Mouse (Mus musculus) MEL (cell line): ENCODE results near the gene Smim24. TPM values are rescaled to one million over a fixed set of nuclear protein-coding genes. Genes with fewer than 3 reads are reported as not detected.

ENCODE experiments used
- DNase-seq: peaks from one replicate; pipeline ENCODE4 v3.0.0; 2011; ENCODE audit warnings: low read depth, low spot score
- H3K27ac ChIP-seq: 2 replicates; pipeline ENCODE4 v1.5.1; 2012; ENCODE audit warnings: low read depth, mild to moderate bottlenecking, control low read depth, low read length, moderate library complexity; ENCODE audit not compliant: control insufficient read depth
- H3K27me3 ChIP-seq, 2 experiments: fragments of 150-350 bp in 1 of 2; sonication (generic) in 1 of 2; 2 replicates each; pipeline ENCODE4 v1.6.1; 2012; ENCODE audit warnings: low read length in 2 of 2, mild to moderate bottlenecking in 2 of 2, improper control_type of control experiment in 1 of 2, moderate library complexity in 1 of 2; ENCODE audit not compliant: insufficient read depth in 2 of 2, control insufficient read depth in 1 of 2
- H3K36me3 ChIP-seq, 2 experiments: 2 replicates each; pipeline ENCODE4 v1.6.1; 2012 to 2014; ENCODE audit warnings: low read length in 2 of 2, improper control_type of control experiment in 1 of 2, inconsistent platforms in 1 of 2, mild to moderate bottlenecking in 1 of 2; ENCODE audit not compliant: insufficient read depth in 2 of 2, control insufficient read depth in 1 of 2
- H3K4me1 ChIP-seq, 2 experiments: fragments of 150-350 bp in 1 of 2; sonication (generic) in 1 of 2; 2 replicates each; pipeline ENCODE4 v1.6.1; 2012; ENCODE audit warnings: low read length in 2 of 2, improper control_type of control experiment in 1 of 2, mild to moderate bottlenecking in 1 of 2; ENCODE audit not compliant: insufficient read depth in 2 of 2, control insufficient read depth in 1 of 2
- H3K4me3 ChIP-seq, 2 experiments: fragments of 150-350 bp in 1 of 2; sonication (generic) in 1 of 2; 2 replicates each; pipeline ENCODE4 v1.5.1; 2012; ENCODE audit warnings: low read depth in 2 of 2, low read length in 2 of 2, mild to moderate bottlenecking in 2 of 2, moderate library complexity in 2 of 2, control low read depth in 1 of 2, improper control_type of control experiment in 1 of 2; ENCODE audit not compliant: control insufficient read depth in 1 of 2, insufficient read depth in 1 of 2
- H3K79me2 ChIP-seq: 2 replicates; pipeline ENCODE4 v1.6.1; 2012; ENCODE audit warnings: mild to moderate bottlenecking, low read length, moderate library complexity; ENCODE audit not compliant: control insufficient read depth, poor library complexity, insufficient read depth
- H3K9ac ChIP-seq: 2 replicates; pipeline ENCODE4 v1.6.1; 2012; ENCODE audit warnings: low read depth, mild to moderate bottlenecking, control low read depth, low read length, moderate library complexity; ENCODE audit not compliant: control insufficient read depth, poor library complexity, severe bottlenecking
- H3K9me3 ChIP-seq: fragments of 150-350 bp; sonication (generic); replicated peaks from 2 replicates; pipeline ENCODE4 v1.6.1; 2012; ENCODE audit warnings: mild to moderate bottlenecking, low read length, improper control_type of control experiment, moderate library complexity; ENCODE audit not compliant: insufficient read depth
- BHLHE40 ChIP-seq: IDR thresholded peaks from 2 replicates; pipeline ENCODE4 v1.6.1; 2012; ENCODE audit warnings: low read depth, mild to moderate bottlenecking, inconsistent platforms, low read length, improper control_type of control experiment, borderline replicate concordance
- CHD1 ChIP-seq: IDR thresholded peaks from 2 replicates; pipeline ENCODE4 v1.6.1; 2012; ENCODE audit warnings: low read depth, mild to moderate bottlenecking, inconsistent platforms, low read length, improper control_type of control experiment
- CHD2 ChIP-seq: IDR thresholded peaks from 2 replicates; pipeline ENCODE4 v1.6.1; 2011; ENCODE audit warnings: low read length, improper control_type of control experiment
- CTCF ChIP-seq, 3 experiments: IDR thresholded peaks in 2 of 3; conservative IDR thresholded peaks in 1 of 3; 2 replicates each; pipeline ENCODE4 v1.5.1; 2011 to 2012; ENCODE audit warnings: low read length in 3 of 3, low read depth in 2 of 3, mild to moderate bottlenecking in 2 of 3, improper control_type of control experiment in 1 of 3, inconsistent platforms in 1 of 3, mixed read lengths in 1 of 3, moderate library complexity in 1 of 3; ENCODE audit not compliant: control insufficient read depth in 1 of 3, insufficient read depth in 1 of 3, poor library complexity in 1 of 3, severe bottlenecking in 1 of 3
- ELF1 ChIP-seq: IDR thresholded peaks from 2 replicates; pipeline ENCODE4 v1.6.1; 2014; ENCODE audit warnings: low read depth, mild to moderate bottlenecking, inconsistent platforms, low read length, improper control_type of control experiment, moderate library complexity
- EP300 ChIP-seq, 2 experiments: IDR thresholded peaks; 2 replicates each; pipeline ENCODE4 v1.6.1; 2011; ENCODE audit warnings: improper control_type of control experiment in 2 of 2, low read length in 2 of 2, low read depth in 1 of 2, mild to moderate bottlenecking in 1 of 2
- GABPA ChIP-seq: IDR thresholded peaks from 2 replicates; pipeline ENCODE4 v1.6.1; 2012; ENCODE audit warnings: low read depth, mild to moderate bottlenecking, inconsistent platforms, low read length, improper control_type of control experiment, moderate library complexity
- GATA1 ChIP-seq: IDR thresholded peaks from 2 replicates; pipeline ENCODE4 v1.6.1; 2011; ENCODE audit warnings: low read depth, low read length, improper control_type of control experiment
- JUND ChIP-seq: IDR thresholded peaks from 2 replicates; pipeline ENCODE4 v1.6.1; 2011; ENCODE audit warnings: low read depth, mild to moderate bottlenecking, improper control_type of control experiment, low read length
- KAT2A ChIP-seq: conservative IDR thresholded peaks from 2 replicates; pipeline ENCODE4 v1.6.1; 2012; ENCODE audit warnings: low read depth, low read length, improper control_type of control experiment, inconsistent platforms
- MAFK ChIP-seq: IDR thresholded peaks from 2 replicates; pipeline ENCODE4 v1.6.1; 2011; ENCODE audit warnings: low read depth, mild to moderate bottlenecking, low read length, improper control_type of control experiment, borderline replicate concordance
- MAZ ChIP-seq: IDR thresholded peaks from 2 replicates; pipeline ENCODE4 v1.6.1; 2012; ENCODE audit warnings: low read depth, mild to moderate bottlenecking, inconsistent platforms, low read length, improper control_type of control experiment
- NELFE ChIP-seq: IDR thresholded peaks from 2 replicates; pipeline ENCODE4 v1.6.1; 2011; ENCODE audit warnings: low read depth, low read length, improper control_type of control experiment
- NRF1 ChIP-seq: IDR thresholded peaks from 2 replicates; pipeline ENCODE4 v1.6.1; 2014; ENCODE audit warnings: low read depth, mild to moderate bottlenecking, inconsistent platforms, low read length, improper control_type of control experiment, moderate library complexity; ENCODE audit not compliant: poor library complexity, insufficient read depth, severe bottlenecking
- POLR2AphosphoS2 ChIP-seq: IDR thresholded peaks from 2 replicates; pipeline ENCODE4 v1.6.1; 2011; ENCODE audit warnings: low read length, improper control_type of control experiment
- RAD21 ChIP-seq: IDR thresholded peaks from 2 replicates; pipeline ENCODE4 v1.6.1; 2011; ENCODE audit warnings: mild to moderate bottlenecking, low read depth, low read length, improper control_type of control experiment
- SIN3A ChIP-seq: IDR thresholded peaks from 2 replicates; pipeline ENCODE4 v1.6.1; 2012; ENCODE audit warnings: low read length, improper control_type of control experiment, inconsistent platforms
- SMC3 ChIP-seq: IDR thresholded peaks from 2 replicates; pipeline ENCODE4 v1.6.1; 2011; ENCODE audit warnings: low read depth, low read length, improper control_type of control experiment
- TAL1 ChIP-seq: IDR thresholded peaks from 2 replicates; pipeline ENCODE4 v1.6.1; 2012; ENCODE audit warnings: mild to moderate bottlenecking, inconsistent platforms, low read length, moderate library complexity, mixed read lengths
- TBP ChIP-seq: IDR thresholded peaks from 2 replicates; pipeline ENCODE4 v1.8.0; 2011; ENCODE audit warnings: low read depth, low read length, improper control_type of control experiment
- TCF12 ChIP-seq: IDR thresholded peaks from 2 replicates; pipeline ENCODE4 v1.6.1; 2014; ENCODE audit warnings: low read depth, mild to moderate bottlenecking, inconsistent platforms, low read length, improper control_type of control experiment, moderate library complexity
- USF1 ChIP-seq: IDR thresholded peaks from 2 replicates; pipeline ENCODE4 v1.6.1; 2014; ENCODE audit warnings: low read depth, mild to moderate bottlenecking, inconsistent platforms, low read length, improper control_type of control experiment, moderate library complexity
- USF2 ChIP-seq, 2 experiments: IDR thresholded peaks; 2 replicates each; pipeline ENCODE4 v1.6.1; 2011 to 2012; ENCODE audit warnings: improper control_type of control experiment in 2 of 2, low read length in 2 of 2, borderline replicate concordance in 1 of 2, inconsistent platforms in 1 of 2, low read depth in 1 of 2, mild to moderate bottlenecking in 1 of 2; ENCODE audit not compliant: insufficient read depth in 1 of 2
- ZC3H11A ChIP-seq: IDR thresholded peaks from 2 replicates; pipeline ENCODE4 v1.6.1; 2012; ENCODE audit warnings: low read depth, mild to moderate bottlenecking, inconsistent platforms, low read length, improper control_type of control experiment
- ZMIZ1 ChIP-seq: IDR thresholded peaks from 2 replicates; pipeline ENCODE4 v1.6.1; 2012; ENCODE audit warnings: low read depth, mild to moderate bottlenecking, inconsistent platforms, low read length, improper control_type of control experiment, moderate library complexity
- ZNF384 ChIP-seq: IDR thresholded peaks from 2 replicates; pipeline ENCODE4 v1.6.1; 2012; ENCODE audit warnings: low read depth, mild to moderate bottlenecking, inconsistent platforms, low read length, improper control_type of control experiment
- polyA plus RNA-seq, 2 experiments: library from polyadenylated mRNA; stranded (reverse) in 1 of 2; unstranded in 1 of 2; fragments of >175 nt in 1 of 2; fragments of >200 nt in 1 of 2; gene quantifications; 2 replicates each; pipeline versions ENCODE4 v1.2.1 to v1.2.4; 2012; ENCODE audit warnings: low replicate concordance in 2 of 2, low read depth in 1 of 2; ENCODE audit not compliant: insufficient read length in 2 of 2, insufficient read depth in 1 of 2, missing spikeins in 1 of 2
- total RNA-seq: library from RNA; depleted of rRNA; stranded (reverse); fragments of 300-350 nt; gene quantifications from 2 replicates; pipeline ENCODE4 v1.2.3, GENCODE M21; 2012

Gene Smim24
- total and polyA plus RNA-seq, 3 experiments = 6.7 to 29.5 TPM; not detected in 1

DNA sequence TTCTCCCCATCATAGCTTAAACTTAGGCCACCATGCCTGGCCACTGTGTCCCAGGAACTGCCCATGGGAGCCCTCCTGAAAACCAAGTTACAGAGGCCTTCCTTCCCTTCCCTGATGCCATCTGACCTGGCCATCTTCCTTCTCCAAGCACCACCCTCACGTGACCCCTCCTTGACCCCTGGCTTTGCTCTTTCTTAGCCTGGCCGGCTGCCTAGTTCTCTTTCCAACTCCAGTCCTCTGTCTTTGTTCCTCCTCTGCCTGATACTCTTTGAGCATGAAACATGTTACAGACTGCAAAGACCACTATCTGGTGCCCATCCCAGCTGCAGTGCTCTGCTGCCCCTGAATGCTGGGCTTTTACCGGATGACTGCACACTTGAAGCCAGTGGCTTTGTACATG is 3.5 kb upstream of the Smim24 start:
- Histone ChIP-seq H3K4me1 (peaks cover 6 to 22% of the 10 kb centered on the region in 2 experiments; a peak in 3 of 4 replicates), H3K27me3 (no peaks in the 10 kb centered on the region), H3K4me3 (no peak overlapping the region), H3K36me3 (peaks cover 0 to 4% of the 10 kb centered on the region in 2 experiments; a peak in 1 of 4 replicates), H3K9me3 (no peaks in the 10 kb centered on the region), H3K79me2 (peaks cover 16% of the 10 kb centered on the region), H3K27ac (no peak overlapping the region), H3K9ac (no peak overlapping the region)
- no peak for DNase-seq
- TF ChIP-seq TBP (no peak), NELFE (no peak), NRF1 (no peak), MAFK (no peak), CTCF (IDR thresholded peaks at IDR 0.05 in 2 of 3, conservative IDR thresholded peaks at IDR 0.05 in 1 of 3; ENCODE audit: control insufficient read depth in 1 of 3, insufficient read depth in 1 of 3, low read depth in 2 of 3, low read length in 3 of 3, poor library complexity in 1 of 3, severe bottlenecking in 1 of 3) (no peak), JUND (no peak), CHD1 (no peak), SMC3 (no peak), GABPA (no peak), RAD21 (no peak), ZNF384 (no peak), ELF1 (no peak), CHD2 (no peak), TAL1 (no peak), USF1 (no peak), USF2 (IDR thresholded peaks at IDR 0.05; ENCODE audit: borderline replicate concordance in 1 of 2, insufficient read depth in 1 of 2, low read depth in 1 of 2, low read length in 2 of 2) (no peak), GATA1 (no peak), TCF12 (no peak), BHLHE40 (no peak), POLR2AphosphoS2 (no peak)

DNA sequence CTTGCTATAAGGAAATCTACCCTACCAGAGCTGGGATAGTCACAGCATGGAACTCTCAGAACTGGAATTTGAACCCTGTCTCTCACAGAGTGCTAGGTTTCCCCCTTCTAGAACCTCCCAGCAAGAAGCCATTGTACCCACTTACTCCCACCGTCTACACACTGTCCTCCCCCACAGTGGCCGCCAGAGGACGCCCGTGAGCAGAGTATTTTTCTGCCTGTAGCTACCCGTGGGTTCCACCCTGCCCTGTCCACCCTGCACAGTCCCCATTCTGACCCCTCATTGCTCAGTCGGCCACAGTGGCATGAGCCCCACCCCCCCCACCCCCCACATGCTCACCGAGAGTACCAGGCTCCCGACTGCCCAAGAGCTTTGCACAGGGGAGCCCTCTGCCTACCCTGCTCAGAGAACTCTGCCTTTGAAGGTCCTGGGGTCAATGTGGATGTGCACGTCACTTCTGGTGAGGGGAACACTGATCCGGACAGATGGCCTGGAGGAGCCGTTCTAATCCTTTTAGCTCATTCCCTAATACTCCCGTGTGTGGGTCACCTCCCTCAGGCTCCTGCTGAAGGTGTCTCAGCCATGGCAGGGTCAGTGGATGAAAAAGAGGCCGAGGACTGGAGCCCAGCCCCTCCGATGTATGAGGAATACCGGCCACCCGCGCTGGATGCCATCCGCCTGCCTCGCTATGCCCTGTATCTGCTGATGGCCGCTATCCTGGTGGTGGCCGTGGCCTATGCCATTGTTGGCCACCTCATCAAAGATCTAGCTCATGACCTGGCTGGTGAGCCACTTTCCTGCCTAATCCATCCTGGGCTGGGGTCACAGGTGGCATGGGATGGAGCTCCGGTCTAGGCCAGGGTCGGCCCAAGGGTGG is 2.8 kb upstream of the Smim24 start:
- peaks cover 6 to 23% of the 10 kb centered on the region in 2 experiments; a peak in 3 of 4 replicates for H3K4me1 ChIP-seq
- peak; percentile 73 for DNase-seq
- H3K9ac ChIP-seq = no peak overlapping the region
- TF ChIP-seq EP300 (IDR thresholded peaks at IDR 0.05; ENCODE audit: low read depth in 1 of 2, low read length in 2 of 2) = no peak
- TF ChIP-seq TCF12 = 0 out of 2 replicates have a peak, but pooled peaks have one; percentile 6
- TF ChIP-seq MAZ = 0 out of 2 replicates have a peak, but pooled peaks have one; percentile 38
- no peak for TF ChIP-seq JUND
- TF ChIP-seq SIN3A = peak; percentile 53; the same call in 1 of the 2 replicates
- TF ChIP-seq CHD2 = no peak
- no peak for TF ChIP-seq ZNF384
- TF ChIP-seq CTCF (IDR thresholded peaks at IDR 0.05 in 2 of 3, conservative IDR thresholded peaks at IDR 0.05 in 1 of 3; ENCODE audit: control insufficient read depth in 1 of 3, insufficient read depth in 1 of 3, low read depth in 2 of 3, low read length in 3 of 3, poor library complexity in 1 of 3, severe bottlenecking in 1 of 3) = peak; percentile 88 to 98 (median 96)
- TF ChIP-seq KAT2A = no peak
- TF ChIP-seq ZC3H11A = peak; percentile 68
- no peak for TF ChIP-seq GABPA
- no peak for TF ChIP-seq MAFK
- TF ChIP-seq ZMIZ1 = no peak
- TF ChIP-seq RAD21 = peak; percentile 62
- TF ChIP-seq SMC3 = peak; percentile 93
- no peaks in the 10 kb centered on the region for H3K9me3 ChIP-seq
- no peaks in the 10 kb centered on the region for H3K27me3 ChIP-seq
- H3K79me2 ChIP-seq = peaks cover 10% of the 10 kb centered on the region
- H3K27ac ChIP-seq = no peak overlapping the region
- no peak overlapping the region for H3K4me3 ChIP-seq
- peaks cover 0 to 4% of the 10 kb centered on the region in 2 experiments; a peak in 1 of 4 replicates for H3K36me3 ChIP-seq
